Mouse (Mus musculus) adipocyte (in vitro differentiated cells): ENCODE results near the gene Sept10.
"Not testable (repeated sequence)": the region's sequence is repeated elsewhere in the genome, so short reads cannot be mapped to it uniquely, and the experiment has no call there.

ENCODE experiments used
- DNase-seq: peaks from one replicate; pipeline ENCODE4 v3.0.0-alpha.2; 2016; ENCODE audit warnings: low spot score

Gene Sept10

GRCm38 (mm10) chr10:59127637-59128036 lies 94.0 kb downstream of the Sept10 start:
- no peak for DNase-seq

- no peak for DNase-seq
Measured at GRCm38 (mm10) chr10:59125497-59125896, 96.2 kb downstream of the Sept10 start.

GRCm38 (mm10) chr10:59119811-59120210 lies 101.8 kb downstream of the Sept10 start:
- DNase-seq: no peak

GRCm38 (mm10) chr10:59119001-59119400 lies 102.6 kb downstream of the Sept10 start:
- no peak for DNase-seq

- DNase-seq: no peak
Measured at GRCm38 (mm10) chr10:59117555-59117954, 104.1 kb downstream of the Sept10 start.

- no peak for DNase-seq
Measured at GRCm38 (mm10) chr10:59116331-59116730, 105.3 kb downstream of the Sept10 start.

GRCm38 (mm10) chr10:59115691-59116090 lies 106.0 kb downstream of the Sept10 start:
- DNase-seq: no peak

- peak; percentile 10 for DNase-seq
Measured at GRCm38 (mm10) chr10:59114535-59115291, 106.9 kb downstream of the Sept10 start.

GRCm38 (mm10) chr10:59113386-59113785 lies 108.3 kb downstream of the Sept10 start:
- DNase-seq: no peak

GRCm38 (mm10) chr10:59112755-59113154 lies 108.9 kb downstream of the Sept10 start:
- no peak for DNase-seq

- DNase-seq: no peak
Measured at GRCm38 (mm10) chr10:59110386-59110785, 111.3 kb downstream of the Sept10 start.

- DNase-seq: peak; percentile 81
Measured at GRCm38 (mm10) chr10:59109015-59109414, 112.6 kb downstream of the Sept10 start.

GRCm38 (mm10) chr10:59106644-59107043 lies 115.0 kb downstream of the Sept10 start:
- DNase-seq: no peak

- no peak for DNase-seq
Measured at GRCm38 (mm10) chr10:59105885-59106284, 115.8 kb downstream of the Sept10 start.

GRCm38 (mm10) chr10:59104683-59105082 lies 117.0 kb downstream of the Sept10 start:
- DNase-seq: no peak

GRCm38 (mm10) chr10:59103076-59103475 lies 118.6 kb downstream of the Sept10 start:
- not testable (repeated sequence) for DNase-seq

GRCm38 (mm10) chr10:59091988-59092387 lies 129.7 kb downstream of the Sept10 start:
- no peak for DNase-seq
